Mouse (Mus musculus) yolk sac, embryonic 10.5 days (tissue): ENCODE results near the gene Gm20388.

Experiments used
- DNase-seq: peaks from one replicate; pipeline ENCODE4 v3.0.0-alpha.2; 2017; ENCODE audit warnings: low spot score

Gene Gm20388

DNA sequence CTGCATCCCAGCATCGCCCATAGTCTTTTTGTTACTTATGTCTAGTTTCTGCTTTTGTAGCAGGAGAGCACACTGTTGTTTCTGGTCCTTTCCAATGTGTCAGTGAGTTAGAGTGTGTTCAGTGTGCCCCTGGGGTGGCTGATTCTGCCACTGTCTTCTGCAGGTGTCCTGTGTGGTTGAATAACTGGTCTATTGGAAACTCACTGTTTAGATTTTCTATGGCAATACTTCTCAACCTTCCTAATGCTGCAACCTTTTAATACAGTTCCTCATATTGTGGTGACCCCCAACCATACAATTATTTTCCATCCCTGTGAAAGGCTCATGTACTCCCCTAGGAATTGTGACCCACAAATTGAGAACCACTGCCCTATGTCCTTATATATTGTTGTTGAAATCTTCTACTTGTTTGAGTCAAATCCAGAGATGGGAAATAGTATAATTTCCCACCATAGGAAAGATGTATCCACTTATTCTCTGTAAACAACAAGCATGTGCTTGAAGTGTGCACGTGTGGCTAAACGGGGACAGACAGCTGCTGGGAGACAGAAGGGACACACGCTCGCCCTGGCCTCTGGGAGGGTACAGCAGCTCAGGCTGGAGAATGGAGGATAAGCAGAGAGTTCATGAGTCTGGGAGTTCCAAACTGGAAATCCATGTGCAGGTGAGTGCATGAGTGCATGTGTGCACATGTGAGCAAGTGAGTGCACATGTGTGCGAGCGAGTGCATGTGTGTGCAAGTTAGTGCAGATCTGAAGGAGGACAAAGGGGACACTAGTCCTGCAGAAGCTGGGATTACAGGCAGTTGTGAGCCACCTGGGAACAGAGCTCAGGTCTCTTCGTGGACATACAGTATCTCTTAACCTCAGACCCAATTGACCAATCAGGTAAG is 1931.7 kb downstream of the Gm20388 start:
- no peak for DNase-seq

DNA sequence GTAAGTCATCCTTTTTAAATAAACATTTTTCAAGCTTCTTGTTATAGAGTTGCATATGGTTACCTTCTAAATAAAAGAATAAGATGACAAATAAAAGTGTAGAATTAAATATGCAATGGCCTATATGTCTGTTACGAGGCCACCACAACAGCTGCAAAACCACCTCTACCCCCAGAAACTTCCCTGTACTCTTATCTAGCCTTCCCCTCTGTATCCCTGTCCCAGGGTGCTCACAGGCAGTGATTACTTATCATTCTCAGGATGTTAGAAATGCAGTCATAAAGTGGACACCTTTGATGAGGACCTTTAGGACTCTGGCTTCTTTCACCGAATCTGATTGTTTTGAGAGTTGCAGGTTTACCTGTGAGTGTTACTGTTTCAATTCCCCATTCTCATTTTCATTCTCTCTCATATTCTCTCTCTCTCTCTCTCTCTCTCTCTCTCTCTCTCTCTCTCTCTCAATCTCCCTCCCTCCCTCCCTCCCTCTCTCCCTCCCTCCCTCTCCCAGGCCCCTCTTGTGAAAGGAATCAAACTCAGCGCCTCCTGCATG is 1932.6 kb downstream of the Gm20388 start:
- DNase-seq: no peak

DNA sequence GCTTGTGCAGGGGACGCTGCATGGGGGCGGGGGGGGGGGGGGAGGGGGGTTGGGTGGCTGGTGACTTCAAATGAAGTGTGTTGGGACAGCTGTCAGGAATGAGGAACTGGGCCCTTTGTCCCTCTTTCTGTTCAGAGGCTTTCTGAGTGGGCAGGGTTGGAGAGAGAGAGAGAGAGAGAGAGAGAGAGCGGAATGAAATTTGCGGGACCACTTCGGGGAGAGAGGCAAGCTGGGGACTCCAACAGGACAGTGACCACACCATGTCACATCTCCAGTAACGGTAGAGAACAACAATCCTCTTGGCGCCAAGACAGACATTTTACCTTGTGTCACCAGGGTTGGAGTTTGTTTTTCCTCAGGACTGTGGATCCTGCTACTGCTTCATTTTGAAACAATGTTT is 1934.1 kb downstream of the Gm20388 start:
- DNase-seq: no peak

DNA sequence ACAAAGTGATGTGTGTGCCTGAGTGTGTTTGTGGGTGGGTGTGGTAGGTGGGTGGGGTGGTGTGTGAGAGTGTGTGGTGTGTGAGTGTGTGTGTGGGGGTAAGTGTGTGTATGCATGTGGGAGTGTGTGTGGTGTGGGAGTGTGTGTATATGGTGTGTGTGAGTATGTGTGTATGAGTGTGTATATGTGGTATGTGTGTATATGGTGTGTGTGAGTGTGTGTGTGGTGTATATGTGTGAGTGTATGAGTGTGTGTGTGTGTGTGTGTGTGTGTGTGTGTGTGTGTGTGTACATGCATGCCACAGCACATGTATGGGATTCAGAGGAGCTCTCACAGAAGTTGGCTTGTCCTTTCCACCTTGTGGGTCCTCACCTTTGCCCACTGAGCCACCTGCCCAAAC is 1936.2 kb downstream of the Gm20388 start:
- no peak for DNase-seq

DNA sequence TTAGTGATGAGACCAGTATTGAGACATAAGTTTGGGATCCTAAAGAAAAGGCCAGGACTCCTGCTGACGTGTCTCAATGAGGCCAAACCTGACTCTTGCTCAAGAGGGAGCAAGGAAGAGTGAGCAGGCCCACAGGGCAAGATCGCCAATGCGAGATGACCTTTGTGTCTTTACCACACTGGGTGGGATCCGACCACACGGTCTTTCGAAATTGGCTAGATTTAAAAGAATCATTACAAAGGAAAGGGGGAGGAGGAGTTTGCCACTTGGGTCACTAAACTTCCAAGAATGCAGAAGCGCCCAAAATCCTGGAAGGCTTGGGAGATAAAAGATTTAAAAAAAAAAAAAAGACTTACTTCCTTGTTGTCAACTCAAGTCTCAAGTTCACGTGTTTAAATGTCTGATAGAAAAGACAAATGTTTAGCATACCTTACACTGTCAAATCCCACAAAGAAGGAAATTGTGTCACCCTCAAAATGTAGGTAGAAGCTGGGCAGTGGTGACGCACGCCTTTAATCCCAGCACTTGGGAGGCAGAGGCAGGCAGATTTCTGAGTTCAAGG is 1936.7 kb downstream of the Gm20388 start:
- DNase-seq: peak; percentile 47

DNA sequence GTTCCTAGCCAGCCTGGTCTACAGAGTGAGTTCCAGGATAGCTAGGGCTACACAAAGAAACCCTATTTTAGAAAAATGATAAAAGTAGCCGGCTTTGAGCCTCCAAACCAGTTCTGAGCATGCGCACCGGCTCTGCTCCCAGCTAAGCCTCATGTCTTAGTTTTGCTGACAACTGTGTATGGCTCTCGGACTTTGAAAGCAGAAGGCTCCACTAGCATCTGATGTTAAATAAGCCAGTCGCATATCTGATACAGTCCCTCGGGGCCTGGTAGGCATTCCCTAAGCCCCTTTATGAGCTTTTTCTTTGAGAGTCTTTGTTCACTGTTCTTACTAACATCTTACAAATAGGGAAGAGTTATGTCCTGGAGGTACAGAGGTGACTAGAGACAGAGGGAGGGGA is 1937.3 kb downstream of the Gm20388 start:
- DNase-seq: no peak

DNA sequence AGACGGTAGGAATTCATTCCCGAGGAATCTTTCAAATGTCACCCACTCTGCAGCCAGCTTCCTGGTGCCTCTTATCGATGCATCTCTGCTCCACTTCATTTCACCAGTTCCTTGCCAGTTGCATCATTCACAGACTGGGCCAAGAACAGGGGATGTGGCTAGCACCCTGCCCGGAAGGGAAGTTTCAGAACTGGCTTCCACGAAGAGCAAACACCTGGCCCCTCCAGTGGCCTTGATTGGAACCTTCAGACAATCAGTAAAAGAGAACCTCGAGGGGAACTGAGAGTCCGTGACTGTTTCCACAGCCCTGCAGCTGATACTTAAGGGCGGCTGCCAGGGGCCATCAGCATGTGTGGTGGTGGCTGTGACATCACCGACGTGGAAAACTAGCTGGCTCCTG is 1937.9 kb downstream of the Gm20388 start:
- no peak for DNase-seq

DNA sequence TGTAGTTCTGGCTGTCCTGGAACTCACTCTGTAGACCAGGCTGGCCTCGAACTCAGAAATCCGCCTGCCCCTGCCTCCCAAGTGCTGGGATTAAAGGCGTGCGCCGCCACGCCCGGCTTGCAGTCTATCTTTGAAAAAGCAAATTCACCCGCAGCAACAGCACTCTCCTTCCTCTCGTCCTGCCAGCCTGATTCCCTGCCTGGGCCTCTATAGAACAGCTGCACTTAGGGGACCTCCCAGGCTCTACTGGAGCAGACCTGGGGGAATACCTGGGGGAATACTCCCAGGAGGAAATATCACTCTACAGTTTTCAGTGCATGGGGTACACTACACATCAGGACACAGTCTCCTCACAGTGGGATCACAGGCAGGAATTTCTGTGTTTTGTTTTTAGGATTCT is 1938.7 kb downstream of the Gm20388 start:
- DNase-seq: no peak

DNA sequence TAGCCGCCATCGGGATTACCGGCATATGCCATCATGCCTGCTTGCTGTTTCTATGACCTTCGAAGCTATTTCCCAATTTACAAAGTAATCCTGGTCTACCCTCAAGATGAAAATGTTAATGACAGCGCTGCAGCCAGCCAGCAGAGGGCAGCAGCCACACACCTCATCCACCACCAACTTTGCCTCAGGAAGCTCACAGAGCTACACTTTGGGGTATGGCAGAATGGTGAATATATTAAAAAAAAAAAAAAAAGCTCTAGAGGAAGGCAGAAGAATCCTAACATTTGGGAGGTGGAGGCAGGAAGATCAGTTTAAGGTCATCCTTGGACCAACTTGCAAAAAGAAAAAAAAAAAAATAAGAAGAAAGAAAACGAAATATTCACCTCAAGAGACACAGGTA is 1939.4 kb downstream of the Gm20388 start:
- peak; percentile 67 for DNase-seq

DNA sequence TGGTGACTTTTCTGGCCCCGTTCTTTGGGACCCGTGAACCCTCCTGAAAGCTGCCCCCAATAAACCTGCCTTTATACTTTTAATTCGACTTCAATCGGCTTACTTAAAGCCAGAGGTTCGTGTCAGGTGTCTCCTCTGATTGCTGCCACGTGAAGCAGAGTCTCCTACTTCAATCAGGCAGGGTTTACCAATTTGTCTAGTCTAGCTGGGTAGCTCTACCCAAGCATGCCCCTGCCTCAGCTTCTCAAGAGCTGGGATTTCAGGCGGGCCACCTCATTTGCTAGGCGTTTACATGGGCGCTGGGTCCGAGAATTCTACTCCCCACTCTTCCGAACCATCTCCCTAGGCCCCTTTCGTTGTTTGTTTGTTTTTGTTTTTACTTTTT is 1939.8 kb downstream of the Gm20388 start:
- DNase-seq: no peak

DNA sequence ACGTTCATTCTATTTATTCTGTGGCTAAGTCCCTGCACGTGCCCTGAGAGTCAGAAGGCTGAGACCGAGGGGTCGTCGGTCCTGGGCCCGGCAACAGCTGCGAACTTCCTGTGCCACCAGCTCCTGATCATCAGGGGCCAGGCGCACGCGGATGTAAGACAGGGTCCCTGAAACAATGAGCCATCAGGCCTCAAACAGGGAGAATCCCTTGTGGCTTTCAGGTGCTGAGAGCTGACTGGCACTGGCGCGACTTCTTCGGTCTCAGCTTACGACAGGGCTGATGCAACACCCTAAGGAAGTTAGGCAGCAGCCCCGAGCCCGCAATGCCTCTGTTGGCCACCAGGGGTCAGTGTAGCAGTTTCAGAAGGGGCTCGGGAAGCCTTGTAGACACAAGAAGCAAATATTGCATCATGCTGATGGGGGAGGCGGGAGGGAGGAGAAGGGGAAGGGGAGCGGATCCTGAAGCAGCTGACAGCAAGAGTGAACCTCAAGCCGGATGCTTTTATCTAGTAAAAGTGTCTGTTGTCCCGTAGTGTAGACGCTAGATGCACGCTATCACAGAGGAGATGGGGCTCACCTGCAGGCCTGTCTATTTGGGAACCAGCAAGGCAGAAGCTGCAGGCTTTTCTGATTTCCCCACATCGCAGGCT is 1940.3 kb downstream of the Gm20388 start:
- DNase-seq: peak; percentile 95

DNA sequence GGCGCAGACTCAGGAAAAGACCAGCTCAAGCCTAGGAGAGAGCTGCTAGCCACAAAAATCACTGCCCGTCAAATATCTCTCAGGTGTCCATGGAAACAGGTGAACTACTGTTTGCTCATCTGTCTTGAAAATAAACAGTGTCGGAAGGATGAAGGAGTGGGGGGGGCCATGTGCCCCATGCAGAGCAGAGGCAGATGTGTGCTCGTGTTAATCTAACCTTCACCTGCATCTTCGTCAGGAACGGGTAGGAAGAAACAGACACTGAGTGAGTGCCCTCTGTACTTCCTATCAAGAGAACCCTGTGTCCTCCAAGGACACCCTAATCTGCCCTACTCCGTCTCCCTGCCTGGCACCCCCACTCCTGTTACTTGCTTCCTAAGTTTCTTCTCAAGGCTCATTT is 1941.1 kb downstream of the Gm20388 start:
- peak; percentile 26 for DNase-seq

DNA sequence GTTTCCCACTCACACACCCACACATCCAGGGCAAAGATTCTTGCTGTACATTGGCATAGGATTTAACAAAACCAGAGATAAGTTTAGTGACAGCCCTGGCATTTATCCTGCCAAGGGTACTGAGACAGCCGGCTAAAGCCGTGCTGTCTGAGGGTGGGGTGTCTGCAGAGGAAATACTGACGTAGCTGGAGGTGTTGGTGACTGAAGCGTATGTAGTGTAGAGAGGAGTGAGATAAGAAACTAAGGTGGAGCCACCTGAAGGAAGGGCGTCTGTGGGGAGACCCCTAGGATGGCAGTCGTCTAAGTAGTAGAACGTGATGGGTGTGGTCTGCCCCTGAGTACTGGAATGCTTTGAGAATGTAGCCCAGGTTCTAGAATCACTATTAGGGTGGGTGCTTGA is 1941.8 kb downstream of the Gm20388 start:
- DNase-seq: no peak

DNA sequence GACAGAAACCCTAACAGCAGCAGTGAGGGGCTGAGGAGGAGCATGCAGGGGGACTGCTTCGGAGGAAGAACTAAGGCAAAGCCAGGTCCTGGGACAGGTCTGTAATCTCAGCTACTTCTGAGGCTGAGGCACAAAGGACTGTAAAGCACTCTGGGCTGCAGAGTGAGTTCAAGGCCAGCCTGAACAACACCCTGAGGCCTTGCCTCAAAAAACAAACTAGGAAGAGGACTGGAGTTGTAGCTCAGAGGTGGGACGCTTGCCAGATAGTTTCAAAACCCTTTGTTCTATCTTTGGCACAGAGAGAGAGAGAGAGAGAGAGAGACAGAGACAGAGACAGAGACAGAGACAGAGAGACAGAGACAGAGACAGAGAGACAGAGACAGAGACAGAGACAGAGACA is 1942.9 kb downstream of the Gm20388 start:
- no peak for DNase-seq

DNA sequence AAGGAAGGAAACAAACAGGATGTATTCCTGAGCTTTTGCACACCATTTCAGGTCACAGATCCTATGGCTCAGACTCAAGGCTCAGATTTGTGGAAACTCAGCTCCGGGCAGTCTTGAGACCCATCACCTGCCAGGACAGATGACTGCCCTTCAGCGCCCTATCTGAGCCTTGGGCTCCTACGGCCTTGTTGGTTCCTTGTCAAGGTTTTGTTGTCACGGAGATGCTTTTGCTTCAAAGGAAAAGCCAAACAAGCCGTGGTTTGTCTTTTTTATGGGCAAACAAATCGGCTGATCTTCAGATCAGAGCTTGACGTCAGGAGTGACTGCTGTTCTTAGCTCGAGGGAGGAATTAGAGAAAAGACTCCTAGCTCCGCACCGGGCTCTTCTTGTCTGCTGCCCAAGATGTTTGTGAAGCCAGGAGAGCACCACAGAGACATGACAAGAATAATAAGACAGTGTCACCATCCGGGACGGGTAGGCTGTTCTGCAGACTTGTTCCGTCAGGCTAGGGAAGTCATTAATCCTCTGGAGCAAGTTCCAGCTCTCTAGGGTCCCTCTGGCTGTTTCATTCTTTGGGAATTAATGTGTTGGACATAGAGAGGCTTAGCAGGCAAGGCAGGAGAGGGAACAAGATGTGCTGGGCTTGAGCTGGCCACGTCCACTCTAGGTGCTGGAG is 1945.6 kb downstream of the Gm20388 start:
- no peak for DNase-seq

DNA sequence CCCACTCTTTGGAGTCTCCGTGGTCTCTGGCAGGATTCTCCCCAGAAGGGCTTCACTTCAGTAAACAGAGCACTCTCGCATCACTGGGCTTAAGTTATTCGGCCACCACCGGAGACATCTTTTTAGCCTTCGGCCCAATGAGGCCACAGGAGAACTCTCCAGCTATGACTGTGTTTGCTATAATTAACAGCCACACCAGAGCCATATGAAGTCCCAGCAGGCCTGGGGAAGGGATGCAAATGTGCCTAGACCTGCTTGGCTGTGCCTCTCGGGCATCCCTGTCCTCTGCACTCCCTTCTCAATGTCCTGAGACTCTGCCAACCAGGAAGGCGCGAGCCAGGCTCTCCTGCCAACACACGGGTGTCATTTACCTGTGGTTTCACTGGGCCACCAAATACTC is 1946.7 kb downstream of the Gm20388 start:
- no peak for DNase-seq

DNA sequence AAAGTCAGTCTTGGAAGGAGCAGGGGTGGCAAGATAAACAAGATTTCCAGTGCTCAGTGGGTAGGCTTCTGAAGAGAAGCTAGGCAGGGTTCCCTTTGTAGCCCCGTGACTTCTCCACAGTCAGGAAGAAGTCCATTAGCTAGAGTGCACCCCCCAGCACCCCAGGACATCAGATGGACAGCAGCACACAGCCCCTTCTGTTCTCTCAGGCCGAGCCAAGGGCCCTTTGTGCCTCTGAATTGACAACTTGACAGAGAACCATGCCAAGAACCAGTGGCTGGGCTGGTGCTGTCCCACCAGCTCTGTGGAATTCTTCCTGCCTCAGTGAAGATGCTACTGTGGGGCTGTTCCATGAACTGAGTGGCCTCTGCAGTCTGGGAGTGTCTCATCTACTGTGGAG is 1947.1 kb downstream of the Gm20388 start:
- DNase-seq: no peak

DNA sequence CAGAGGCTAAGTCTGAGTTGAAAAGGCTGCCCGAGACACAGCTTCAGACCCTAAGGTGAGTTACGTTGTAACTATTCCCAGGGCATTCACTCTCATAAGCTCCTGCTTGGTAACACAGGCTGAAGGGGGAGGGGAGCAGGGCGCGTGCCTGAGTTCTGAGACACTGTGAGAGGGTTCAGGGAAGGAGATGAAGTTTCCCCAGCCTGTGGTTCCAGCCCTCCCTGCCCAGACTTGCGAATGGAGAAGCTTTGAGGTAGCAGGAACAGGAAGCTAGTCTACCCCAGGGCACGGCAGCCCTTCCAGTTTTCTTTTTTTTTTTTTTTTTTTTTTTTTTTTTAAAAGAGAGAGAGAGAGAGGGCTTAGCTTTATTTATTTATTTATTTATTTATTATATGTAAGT is 1950.6 kb downstream of the Gm20388 start:
- DNase-seq: no peak

DNA sequence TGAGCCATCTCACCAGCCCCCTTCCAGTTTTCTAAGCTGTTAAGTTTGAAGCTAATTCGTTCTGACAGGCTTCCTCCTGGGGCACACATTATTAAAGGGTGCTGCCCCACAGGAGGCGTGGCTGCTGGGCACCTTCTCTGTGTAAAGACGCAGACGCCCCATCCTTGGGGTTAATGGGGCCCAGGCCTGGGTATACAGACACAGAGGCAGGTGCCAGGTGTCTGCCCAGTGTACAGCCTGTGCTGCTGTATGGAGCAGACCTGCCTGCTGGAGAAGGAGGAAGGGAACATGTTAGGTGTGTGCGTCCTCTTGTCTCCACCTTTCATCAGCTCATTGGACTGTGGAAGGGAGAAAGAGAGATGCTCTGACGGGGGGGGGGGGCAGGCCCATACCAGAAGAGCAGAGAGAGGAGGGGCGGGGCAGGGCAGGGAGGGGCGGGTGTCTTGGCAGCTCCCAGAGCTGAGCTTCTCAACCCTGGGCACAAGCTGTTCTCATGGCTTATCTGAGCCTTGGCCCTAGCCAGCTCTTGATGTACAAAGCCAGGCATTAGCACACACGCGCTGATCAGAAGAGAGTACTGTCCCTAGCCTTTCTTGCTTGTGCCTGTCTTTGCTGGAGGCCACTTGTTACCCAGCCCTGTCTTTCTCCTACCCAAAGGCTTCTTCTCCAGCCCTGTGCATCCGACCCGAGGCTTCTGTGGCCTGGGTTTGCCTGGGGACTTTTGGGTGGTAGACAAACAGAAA is 1951.3 kb downstream of the Gm20388 start:
- DNase-seq: no peak

DNA sequence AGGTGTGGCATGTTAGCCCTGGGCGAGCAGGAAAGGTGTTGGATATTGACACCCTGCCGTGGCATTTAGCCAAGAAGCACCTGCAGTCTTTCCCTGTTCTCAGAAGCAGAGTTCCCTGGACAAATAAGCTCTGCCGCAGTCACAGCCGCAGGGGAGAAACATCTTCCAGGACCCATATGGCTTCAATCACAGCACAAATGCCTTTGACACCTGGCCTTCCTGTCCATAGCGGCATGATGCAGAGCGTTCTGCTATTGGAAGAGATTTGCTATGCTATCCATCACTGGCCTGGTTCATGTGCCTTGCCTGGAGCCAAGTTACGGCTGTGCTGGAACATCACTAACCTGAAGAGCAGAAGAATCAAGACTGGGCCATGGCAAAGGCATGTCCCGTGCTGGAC is 1954.7 kb downstream of the Gm20388 start:
- DNase-seq: no peak

DNA sequence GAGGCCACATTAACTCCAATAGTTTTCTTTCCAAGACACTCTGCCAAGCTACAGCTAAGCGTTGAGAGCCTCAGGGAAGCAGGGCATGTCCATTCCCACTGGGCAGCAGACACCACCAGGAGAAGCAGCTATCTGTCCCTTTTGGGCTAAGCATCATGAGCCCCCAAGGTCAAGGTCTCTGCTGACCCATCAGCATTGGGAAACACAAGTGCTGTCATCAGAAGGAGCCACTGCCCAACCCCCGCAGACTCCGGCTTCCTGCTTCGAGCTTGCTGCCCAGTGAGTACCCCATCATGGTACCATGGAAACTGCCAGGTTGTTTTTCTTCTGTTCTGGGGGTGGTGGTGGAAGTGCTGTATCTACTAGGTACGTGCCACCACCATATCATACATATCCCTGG is 1957.6 kb downstream of the Gm20388 start:
- no peak for DNase-seq

DNA sequence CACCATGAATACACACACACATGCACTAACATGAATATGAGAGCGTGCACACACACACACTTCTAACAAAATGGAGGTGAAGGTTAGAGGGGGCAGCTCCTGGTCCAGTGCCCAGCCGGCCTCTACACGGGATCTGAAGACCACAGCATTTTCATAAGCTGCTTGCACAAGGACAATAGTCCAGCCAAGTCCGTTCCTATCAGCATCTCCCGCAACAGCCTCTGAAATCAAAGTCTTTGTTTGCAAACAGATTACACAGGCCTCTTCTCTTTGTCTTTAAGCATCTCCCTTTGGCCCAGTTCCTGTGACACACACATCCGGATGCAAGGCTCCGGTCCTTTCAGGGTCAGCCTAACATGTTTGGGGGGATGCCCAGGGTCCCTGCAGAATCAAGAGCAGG is 1958.3 kb downstream of the Gm20388 start:
- no peak for DNase-seq
